Mouse (Mus musculus) ovary, postnatal 10 days (tissue): ENCODE measurements around the gene Cideb.

Experiments used
- DNase-seq: peaks from one replicate; pipeline ENCODE4 v3.0.0; 2022; ENCODE audit warnings: low spot score

Gene Cideb

GRCm38 (mm10) chr14:55763166-55763565, 4.9 kb upstream of the Cideb start:
- no peak for DNase-seq

DNA sequence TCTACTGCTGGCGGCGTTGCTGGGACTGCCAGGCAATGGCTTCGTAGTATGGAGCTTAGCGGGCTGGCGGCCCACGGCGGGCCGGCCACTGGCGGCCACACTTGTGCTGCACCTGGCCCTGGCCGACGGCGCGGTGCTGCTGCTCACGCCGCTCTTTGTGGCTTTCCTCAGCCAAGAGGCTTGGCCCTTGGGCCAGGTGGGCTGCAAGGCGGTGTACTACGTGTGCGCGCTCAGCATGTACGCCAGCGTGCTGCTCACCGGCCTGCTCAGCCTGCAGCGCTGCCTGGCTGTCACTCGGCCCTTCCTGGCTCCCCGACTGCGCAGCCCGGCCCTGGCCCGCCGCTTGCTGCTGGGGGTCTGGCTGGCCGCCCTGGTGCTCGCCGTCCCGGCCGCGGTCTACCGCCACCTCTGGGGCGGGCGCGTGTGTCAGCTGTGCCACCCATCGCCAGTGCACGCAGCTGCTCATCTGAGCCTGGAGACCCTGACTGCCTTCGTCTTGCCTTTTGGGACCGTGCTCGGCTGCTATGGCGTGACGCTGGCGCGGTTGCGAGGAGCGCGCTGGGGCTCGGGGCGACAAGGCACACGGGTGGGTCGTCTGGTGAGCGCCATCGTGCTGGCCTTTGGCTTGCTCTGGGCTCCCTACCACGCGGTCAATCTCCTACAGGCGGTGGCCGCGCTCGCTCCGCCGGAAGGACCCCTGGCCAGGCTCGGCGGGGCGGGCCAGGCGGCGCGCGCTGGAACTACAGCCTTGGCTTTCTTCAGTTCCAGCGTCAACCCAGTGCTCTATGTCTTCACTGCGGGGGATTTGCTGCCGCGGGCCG, 4.0 kb upstream of the Cideb start:
- peak; percentile 47 for DNase-seq

GRCm38 (mm10) chr14:55761163-55761562, 2.9 kb upstream of the Cideb start, which contains the start of gene Ltb4r2:
Gene Ltb4r2, plus strand, starts transcription at chr14:55761428.
- DNase-seq: no peak

GRCm38 (mm10) chr14:55760156-55760555, 1.9 kb upstream of the Cideb start:
- peak; percentile 86 for DNase-seq

GRCm38 (mm10) chr14:55757566-55757965, 692 bp downstream of the Cideb start:
- no peak for DNase-seq

DNA sequence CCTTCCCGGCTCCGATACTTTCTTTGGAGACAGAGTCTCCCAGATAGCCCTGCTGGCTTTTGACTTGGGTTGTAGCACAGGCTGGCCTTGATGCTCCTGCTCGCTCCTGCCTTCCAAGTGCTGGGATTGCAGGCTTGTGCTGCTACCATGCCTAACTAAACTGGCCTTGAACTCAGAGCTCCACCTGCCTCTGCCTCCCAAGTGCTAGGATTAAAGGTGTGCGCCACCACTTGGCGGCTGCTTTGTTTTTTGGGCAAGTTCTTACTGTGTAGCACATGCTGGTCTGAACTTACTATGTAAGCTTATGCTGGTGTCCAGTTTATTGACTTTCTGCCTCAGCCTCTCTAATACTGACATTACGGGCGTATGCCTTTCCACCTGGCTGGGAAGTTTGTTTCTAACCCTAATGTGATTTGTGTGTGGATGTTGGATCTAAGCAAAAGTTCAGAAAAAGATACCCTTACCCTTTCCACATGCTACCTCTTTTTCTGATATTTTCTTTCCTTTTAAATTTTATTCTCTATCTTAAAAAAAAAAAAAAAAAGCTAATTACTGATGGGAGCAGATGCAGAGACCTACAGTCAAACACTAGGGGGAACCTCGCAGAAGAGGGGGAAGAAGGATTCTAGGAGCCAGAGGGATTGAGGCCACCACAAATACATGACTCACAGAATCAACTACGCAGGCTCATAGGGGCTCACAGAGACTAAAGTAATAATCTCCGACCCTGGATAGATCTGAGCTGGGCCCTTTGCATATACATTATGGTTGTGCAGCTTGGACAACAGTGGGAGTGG, 11.0 kb downstream of the Cideb start:
- no peak for DNase-seq

DNA sequence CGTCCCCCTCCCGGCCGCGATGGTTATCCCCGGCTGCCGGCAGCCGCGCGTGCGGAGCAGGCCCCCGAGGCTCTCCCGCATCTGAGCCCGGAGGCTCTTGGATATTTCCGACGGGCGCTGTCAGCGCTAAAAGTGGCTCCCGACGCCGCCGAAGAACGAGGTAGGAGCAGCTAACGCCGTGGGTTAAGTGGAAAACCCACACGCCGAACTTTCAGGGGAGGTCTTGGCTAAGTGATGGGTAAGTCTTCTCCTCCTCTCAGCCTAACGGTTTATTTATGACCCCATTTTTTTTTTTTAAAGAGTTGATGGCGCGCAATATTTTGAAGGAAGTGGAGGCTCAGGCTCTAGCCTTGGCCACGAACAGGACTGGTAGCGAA, 12.4 kb downstream of the Cideb start:
- DNase-seq: no peak

DNA sequence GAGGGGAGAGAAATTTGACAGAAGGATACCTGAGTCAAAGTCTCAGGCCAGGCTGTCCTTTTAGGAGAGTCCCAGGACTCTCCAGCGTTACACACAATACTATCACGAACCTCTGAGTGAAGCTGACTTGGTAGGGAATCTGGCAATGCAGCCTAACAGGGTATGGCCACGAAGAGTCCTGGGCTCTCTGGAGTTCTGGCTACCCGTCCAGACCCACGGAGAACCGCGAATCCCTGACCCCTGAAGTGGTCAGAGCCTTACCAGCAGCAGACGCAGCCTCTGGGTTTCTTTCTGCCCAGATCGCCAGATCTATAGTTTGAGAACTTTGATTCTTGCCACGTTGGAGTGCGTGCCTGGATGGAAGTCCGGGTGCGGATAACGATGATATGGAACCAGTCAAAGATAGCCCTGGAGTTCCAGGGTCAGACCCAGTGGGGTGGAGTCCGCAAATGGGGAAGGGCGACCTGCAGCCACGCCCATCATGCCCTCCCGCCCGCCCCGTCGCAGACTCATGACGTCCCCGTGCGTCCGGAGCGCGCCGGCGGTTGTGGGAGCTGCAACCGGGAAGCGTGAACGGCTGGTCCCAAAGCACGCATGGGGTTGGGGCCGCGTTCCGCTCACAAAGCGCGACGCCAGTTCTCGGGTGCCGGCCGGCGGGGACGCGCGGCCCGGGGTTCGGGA, 12.9 kb downstream of the Cideb start, which contains the start of the genes Dhrs1 and Nop9:
Gene Dhrs1 (minus strand): TSS at position 511 of the 681 bp plus-strand sequence.
Gene Nop9 (plus strand): TSS at position 514 of the 681 bp plus-strand sequence.
- DNase-seq: peak; percentile 89

DNA sequence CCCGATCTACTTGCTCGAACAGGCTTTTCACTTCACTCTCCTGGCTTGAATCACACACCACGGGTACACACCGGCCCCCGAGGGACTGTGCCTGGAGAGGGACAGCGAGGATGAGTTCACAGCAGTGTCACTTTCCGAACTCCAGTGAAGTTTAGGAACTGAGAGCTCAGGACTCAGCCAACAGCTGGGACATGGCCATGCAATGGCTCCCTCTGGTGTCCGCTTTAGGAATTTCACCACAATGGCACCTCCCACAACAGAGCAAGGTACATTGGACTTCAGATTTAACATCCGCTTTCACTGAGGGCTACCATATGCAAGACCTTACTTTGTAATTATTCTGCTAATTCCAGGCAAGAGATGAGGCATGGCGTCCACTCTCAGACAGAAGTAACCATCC, 14.5 kb downstream of the Cideb start:
- peak; percentile 86 for DNase-seq

DNA sequence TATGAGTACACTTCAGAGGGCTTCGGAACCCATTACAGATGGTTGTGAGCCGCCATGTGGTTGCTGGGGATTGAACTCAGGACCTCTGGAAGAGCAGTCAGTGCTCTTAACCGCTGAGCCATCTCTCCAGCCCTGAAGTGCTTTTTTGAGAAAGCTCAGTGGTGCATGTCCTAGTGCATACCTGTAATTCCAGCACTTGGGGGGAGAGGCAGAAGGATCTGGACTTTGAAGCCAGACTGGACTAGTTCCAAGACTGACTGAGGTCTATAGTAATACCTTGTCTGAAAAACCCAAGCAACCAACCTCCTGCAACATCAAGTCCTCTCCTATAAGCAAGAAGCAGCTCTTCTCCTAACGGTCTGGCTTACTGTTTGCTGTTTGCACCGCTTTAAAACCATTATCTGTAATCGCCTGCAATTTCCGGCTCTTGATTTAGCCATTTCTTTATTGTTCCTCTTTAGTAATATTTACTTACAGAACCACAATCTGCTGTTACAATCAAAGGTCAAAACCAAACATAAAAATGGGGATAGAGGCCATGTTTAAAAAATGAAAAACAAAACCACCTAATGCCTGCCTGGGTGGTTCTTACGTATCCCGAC, 21.1 kb downstream of the Cideb start:
- no peak for DNase-seq

DNA sequence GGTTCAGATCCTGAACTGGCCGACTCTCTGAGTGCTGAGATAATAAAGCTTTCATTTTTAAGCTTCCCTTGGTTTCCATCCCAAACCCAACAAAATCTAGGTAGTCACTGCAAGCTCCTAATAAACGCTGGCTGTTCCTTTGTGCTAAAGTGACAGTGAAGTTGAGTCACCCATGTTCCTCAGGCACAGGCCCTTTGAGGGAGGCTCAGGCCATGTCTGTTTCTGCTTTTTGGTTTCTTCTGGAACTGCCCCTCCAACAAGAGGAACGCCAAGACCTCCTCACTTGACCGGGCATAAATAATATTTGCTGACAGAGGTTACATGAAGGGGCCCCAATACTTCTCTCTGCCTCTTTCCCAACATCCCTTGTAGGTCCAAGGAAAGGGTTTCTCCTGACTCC, 22.5 kb downstream of the Cideb start:
- DNase-seq: no peak

GRCm38 (mm10) chr14:55735334-55735733, 22.9 kb downstream of the Cideb start:
- DNase-seq: no peak

DNA sequence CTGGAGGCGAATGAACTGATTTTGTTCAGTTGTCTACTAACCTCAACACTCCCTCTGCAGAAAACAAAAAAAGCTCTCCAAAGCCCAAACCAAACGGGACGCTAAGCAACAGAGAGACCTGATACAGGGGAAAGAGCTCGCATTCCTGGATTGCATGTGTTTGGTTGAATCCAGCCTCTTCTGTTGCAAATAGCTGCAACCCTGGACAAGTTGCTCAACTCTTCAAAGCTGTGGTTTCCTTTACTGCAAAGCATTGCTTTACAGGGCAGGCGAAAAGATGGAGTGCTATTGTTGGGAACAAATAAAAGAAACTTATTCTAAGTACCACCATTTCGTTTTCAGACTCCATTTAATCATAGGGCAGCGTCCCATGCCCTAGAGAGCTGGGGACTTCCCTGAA, 23.4 kb downstream of the Cideb start:
- DNase-seq: no peak

DNA sequence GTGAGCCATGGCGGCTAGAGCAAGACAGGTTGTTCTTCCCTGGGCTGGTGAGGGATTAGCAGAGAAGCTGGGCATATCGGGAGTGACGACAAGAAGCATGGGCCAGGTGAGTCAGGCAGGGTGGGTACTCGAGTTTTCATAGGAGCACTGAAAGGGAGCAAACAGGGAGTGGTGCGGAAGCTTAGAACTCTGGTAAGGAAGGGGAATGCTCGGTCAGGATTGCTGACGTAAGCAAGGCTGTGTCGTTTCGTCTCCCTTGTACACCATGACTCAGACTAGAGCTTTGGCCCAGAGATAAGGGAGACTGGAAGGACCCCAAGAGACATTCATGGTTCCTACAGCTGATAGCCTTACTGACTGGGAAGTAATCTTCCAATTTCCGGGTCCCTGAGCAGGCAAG, 24.4 kb downstream of the Cideb start:
- DNase-seq: no peak

DNA sequence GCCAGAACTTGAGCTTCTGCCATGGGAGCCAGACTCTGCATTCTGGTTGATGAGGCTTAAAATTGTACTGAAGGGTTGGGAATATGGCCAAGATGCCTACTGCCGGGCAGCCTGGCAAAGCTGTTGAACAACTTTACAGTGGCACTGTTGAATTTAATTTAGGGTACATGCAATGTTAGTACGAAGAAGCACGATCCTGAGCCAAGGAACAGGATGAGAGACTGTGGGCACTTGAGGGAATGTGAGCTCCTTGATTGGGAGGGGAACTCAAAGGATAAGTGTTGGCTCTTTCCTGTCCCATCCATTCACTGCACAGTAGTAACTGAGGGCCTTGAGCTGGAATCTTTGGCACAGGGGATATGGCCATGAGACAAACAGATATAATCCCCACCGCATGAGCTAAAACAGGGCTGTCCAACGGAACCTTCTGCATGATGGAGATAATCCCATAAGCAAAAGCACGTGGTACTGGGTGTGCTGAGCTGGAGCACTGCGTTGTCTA, 27.7 kb downstream of the Cideb start:
- DNase-seq: no peak

- no peak for DNase-seq
Observed at GRCm38 (mm10) chr14:55730116-55730515, 28.1 kb downstream of the Cideb start.

DNA sequence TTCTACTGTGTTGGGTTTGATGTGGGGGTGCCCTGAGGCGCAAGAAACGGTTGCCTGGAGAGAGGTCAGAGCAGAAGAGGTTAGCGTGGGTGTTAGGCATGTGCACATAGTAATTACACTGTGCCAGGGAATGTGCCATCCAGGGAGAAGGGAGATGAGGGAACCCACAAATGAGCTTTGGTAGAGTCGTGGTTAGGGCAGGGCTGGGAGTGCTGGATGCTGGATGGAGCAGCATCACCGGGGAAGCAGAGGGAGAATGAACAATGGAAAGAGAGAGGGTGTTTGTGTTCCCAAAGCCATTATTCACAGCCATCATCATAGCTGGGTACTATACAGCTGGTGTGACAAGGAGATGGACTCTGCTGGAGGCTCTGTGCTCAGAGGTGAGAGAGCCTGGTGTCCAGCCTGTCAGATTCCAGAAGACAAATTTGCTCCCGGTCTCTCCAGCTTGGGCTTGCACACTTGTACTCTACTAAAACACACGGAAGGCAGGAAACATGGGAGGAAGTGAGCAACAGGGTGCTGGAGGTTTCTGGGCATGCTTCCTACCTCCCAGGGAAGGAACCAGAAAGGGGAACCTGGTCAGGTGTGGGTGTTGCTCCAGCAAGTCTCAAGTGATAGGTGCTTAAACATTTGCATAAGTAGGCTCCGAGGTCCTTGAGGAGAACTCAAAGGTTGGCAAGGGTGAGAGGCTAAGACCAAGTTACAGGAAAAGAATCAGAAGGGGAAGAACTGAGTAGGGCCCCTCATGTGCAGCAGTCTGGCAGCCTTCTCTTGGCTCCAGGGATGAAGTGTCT, 30.2 kb downstream of the Cideb start:
- no peak for DNase-seq

- DNase-seq: no peak
Observed at GRCm38 (mm10) chr14:55726261-55726660, 32.0 kb downstream of the Cideb start.

DNA sequence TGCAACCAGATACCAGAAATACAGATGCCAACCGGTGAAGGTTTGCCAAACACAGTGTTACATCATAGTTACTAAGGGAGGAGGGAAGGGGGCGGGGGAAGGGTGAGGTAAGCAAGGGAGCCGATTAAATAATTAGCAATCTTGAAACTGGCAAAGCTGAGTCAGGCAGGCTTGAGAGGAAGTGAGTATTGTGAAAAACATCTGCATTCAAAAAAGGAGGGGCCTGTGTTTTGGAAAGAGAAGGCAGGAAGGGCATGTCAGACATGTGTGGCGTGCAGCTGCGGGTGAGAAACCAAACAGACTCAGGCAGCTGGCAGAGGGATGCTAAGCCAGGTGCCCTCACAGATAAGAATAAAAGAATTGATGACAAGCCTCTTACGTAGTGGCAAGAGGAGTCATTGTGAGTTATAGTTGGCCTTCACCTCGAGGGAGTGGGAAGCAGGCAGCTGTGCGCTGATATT, 33.8 kb downstream of the Cideb start:
- DNase-seq: no peak

DNA sequence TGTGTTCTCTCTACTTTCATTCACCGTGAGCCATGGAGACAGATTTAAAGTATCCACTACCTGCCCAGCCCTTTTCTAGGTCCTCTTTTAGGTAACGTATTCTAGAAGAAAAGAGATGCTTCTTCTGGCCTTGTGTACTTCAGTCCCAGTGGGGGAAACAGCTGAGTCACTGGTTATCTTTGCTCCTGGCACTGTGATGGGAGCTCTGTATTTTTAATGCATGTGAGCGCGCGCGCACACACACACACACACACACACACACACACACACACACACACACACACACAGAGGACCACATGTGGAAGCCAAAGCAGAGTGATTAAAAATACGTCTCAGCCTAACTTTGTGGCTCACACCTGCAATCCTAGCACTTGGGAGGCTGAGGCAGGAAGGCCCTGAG, 34.8 kb downstream of the Cideb start:
- no peak for DNase-seq

DNA sequence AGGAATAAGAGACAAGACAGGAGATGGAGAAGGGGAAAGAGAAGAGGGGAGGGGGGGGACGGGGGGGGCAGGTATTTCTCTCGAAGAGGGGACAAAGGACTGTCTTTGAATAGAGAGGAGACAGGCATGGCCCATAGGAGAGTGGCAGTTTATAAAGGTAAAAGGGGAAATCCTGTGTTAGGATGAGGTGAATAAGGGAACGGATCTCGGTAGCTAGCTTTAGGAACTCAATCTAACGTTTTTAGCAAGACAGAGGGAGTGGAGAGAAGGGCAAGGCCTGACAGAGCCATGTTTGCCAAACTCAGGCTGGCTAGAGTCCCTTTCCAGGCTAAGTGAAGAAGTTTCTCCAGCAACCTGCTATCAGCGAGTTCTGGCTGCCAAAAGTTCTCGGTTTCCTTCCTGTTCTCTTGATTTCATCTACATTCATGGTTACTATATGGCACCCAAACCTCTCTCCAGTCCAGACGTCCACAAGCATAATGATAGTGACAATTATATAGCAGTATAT, 35.8 kb downstream of the Cideb start:
- DNase-seq: no peak
